Mouse (Mus musculus): ENCODE results near the gene Tekt5. TPM values are rescaled to one million over a fixed set of nuclear protein-coding genes. Genes with fewer than 3 reads are reported as not detected.

Tekt5 gene
- polyA plus RNA-seq, 1 experiment from 2014 or later: 0.35 TPM

DNA sequence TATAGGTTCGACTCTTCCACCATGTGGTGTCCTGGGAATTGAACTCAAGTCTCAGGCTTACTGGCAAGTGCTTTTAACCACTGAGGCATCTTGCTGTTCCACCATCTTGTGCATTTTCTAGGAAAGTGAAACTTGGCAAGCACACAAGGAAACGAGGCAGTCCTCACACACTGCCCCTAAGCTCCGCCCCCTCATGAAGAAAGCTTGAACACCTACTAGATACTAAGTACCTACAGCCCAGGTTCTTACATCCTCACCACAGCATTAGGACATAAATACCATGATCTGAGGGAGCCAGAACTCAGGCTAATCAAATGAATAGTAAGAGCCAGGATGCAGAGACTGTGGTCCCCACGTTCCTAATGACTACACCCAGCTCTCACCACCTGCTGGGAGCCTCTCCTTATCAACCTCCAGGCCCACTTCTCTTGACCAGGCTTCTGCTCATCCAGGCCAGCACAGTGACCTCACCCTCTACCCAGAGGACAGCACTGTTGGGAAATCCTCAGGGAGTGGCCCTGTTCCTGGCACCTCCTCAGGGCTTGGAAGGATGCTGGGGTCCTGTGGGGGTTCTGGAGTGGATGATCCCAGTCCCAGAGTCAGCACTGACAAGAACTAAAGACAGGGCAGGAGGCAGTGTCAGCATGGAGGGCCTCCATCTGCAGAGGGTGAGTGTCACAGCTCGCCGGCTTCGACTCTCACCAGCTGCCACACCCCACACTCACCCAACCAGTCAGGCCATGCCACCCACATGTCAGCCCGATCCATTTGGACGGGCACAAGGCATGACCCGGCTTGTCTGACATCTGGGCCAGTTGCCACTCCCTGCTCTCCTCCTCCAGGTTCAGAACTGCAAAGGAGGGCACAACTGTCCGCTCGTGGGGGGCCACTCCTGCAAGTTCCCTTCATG, 64.4 kb downstream of the Tekt5 start:
- H3K9me3 ChIP-seq (ENCODE audit: control insufficient read depth, low read length): no peaks in the 10 kb centered on the region
- peak; percentile 44 for ATAC-seq
- no peak overlapping the region for H3K9ac ChIP-seq (ENCODE audit: low read depth, low read length)
- 71% methylated on average over 12 of the region's 12 CpGs for WGBS
- peaks cover 13% of the 10 kb centered on the region for H3K4me1 ChIP-seq (ENCODE audit: control insufficient read depth, insufficient read depth, low read length)
- H3K27ac ChIP-seq (ENCODE audit: low read length): no peak overlapping the region
- H3K36me3 ChIP-seq (ENCODE audit: control insufficient read depth, insufficient read depth, low read length): no peaks in the 10 kb centered on the region
- no peak overlapping the region for H3K4me3 ChIP-seq (ENCODE audit: low read length)
- no peak overlapping the region for H3K4me2 ChIP-seq (ENCODE audit: low read depth, low read length)
- H3K27me3 ChIP-seq (replicated peaks; ENCODE audit: control insufficient read depth, insufficient read depth, low read length): no peaks in the 10 kb centered on the region

DNA sequence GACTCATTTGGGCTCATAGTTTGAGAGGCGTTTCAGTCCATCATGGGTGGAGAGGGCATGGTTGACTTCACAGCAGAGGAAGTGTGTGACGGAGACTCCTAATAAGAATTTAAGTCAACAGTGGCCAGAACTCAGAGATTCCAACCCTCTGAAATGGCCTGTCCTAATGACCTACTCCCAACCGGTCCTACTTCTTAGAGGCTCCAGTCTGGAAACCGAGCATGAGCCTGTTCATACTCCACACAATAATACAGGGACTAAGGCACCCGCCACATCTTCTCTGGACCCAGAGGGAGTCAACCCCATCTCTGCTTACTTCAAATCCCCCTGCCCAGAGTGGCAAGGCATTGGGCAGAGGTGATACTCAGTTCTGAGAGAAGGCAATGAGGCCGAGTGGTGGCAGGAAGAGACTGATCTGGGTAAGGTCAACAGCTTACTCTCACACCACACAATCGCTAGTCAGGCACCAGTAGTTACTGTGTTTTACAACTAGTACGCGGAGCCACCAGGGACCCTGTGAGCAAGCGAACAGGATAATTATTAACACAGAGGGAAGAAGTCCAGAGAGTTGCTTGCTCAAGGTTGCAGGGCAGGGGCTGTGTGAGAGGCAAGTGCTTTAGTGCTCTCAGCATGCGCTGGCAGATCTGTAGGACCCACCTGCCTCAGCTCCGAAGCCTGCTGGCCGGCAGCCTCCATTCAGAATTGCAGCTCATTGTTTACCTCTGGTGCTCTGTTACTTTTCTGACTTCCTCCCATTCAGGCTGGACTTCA, 67.5 kb downstream of the Tekt5 start:
- 41% methylated on average over 13 of the region's 13 CpGs for WGBS
- peak; percentile 94 for ATAC-seq
- peak overlapping the region; percentile 90 for H3K27ac ChIP-seq (ENCODE audit: low read length)
- H3K9me3 ChIP-seq (ENCODE audit: control insufficient read depth, low read length): no peaks in the 10 kb centered on the region
- H3K36me3 ChIP-seq (ENCODE audit: control insufficient read depth, insufficient read depth, low read length): no peaks in the 10 kb centered on the region
- H3K27me3 ChIP-seq (replicated peaks; ENCODE audit: control insufficient read depth, insufficient read depth, low read length): no peaks in the 10 kb centered on the region
- peak overlapping the region; percentile 21; the same call in 1 of the 2 replicates for H3K9ac ChIP-seq (ENCODE audit: low read depth, low read length)
- H3K4me1 ChIP-seq (ENCODE audit: control insufficient read depth, insufficient read depth, low read length): peaks cover 13% of the 10 kb centered on the region
- H3K4me3 ChIP-seq (ENCODE audit: low read length): no peak overlapping the region; the same call in 1 of the 2 replicates
- peak overlapping the region; percentile 30; the same call in 1 of the 2 replicates for H3K4me2 ChIP-seq (ENCODE audit: low read depth, low read length)

DNA sequence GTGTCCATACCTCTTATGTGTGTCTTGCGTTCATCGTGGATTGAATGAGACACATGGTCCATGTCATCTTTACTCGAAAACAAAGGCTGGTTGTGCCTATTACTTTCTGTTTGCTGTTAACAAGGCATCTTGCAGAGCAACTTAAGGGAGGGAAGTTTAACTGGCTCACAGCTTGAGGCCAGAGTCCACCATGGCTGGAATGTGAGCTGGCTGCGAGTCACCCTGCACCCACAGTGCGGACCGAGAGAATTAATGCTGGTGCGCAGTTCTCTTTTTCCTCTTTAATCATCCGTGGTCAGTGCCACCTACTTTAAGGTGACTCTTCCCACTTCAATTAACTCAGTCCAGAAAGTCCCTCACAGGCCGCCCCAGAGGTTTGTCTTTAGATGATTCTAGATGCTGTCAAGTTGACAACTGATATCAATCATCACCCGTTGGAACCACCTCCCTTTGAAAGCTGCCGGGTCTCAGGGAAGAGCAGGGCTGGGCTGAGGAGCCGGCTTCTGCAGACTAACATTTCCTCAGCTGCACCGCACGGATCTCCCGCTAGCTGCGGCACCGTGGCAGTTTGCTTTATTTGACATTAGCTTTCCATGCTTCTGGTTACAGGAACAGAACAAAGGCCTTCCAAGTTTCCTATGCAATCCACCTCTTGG, 75.2 kb downstream of the Tekt5 start:
- no peak overlapping the region for H3K9ac ChIP-seq (ENCODE audit: low read depth, low read length)

DNA sequence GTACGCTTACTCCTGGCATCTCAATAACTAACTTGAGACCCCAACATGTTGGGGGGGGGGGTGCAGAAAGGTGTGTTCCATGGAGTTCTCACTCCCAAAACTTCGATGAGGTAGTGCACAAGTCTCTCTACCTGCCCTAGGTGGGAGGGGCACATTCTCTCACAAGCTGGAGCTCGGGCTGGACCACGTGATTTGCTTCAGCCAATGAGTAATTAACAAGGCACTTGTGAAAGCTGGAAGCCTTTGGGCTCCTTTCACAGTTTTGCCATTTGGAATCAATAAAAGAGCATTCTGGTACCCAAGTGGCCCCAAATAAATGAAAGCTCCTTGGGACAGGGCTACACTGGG, 78.1 kb downstream of the Tekt5 start:
- Histone ChIP-seq H3K27me3 (replicated peaks; ENCODE audit: control insufficient read depth, insufficient read depth, low read length) (no peaks in the 10 kb centered on the region; the same call in 1 of the 2 replicates), H3K4me2 (ENCODE audit: low read depth, low read length) (no peak overlapping the region), H3K4me3 (ENCODE audit: low read length) (no peak overlapping the region), H3K27ac (ENCODE audit: low read length) (no peak overlapping the region), H3K9me3 (ENCODE audit: control insufficient read depth, low read length) (no peaks in the 10 kb centered on the region), H3K4me1 (ENCODE audit: control insufficient read depth, insufficient read depth, low read length) (peaks cover 21% of the 10 kb centered on the region), H3K9ac (ENCODE audit: low read depth, low read length) (no peak overlapping the region), H3K36me3 (ENCODE audit: control insufficient read depth, insufficient read depth, low read length) (no peaks in the 10 kb centered on the region)
- no peak for ATAC-seq
- WGBS: 57% methylated on average over 4 of the region's 4 CpGs

More for the DNA sequence above, 75.2 kb downstream of the Tekt5 start:
- peak; percentile 83 for ATAC-seq
- Histone ChIP-seq H3K4me2 (ENCODE audit: low read depth, low read length) (peak overlapping the region; percentile 36), H3K4me1 (ENCODE audit: control insufficient read depth, insufficient read depth, low read length) (peaks cover 11% of the 10 kb centered on the region), H3K36me3 (ENCODE audit: control insufficient read depth, insufficient read depth, low read length) (no peaks in the 10 kb centered on the region), H3K27ac (ENCODE audit: low read length) (no peak overlapping the region), H3K27me3 (replicated peaks; ENCODE audit: control insufficient read depth, insufficient read depth, low read length) (no peaks in the 10 kb centered on the region), H3K9me3 (ENCODE audit: control insufficient read depth, low read length) (no peaks in the 10 kb centered on the region), H3K4me3 (ENCODE audit: low read length) (peak overlapping the region; percentile 13; the same call in 1 of the 2 replicates)
- WGBS: 36% methylated on average over 17 of the region's 17 CpGs

DNA sequence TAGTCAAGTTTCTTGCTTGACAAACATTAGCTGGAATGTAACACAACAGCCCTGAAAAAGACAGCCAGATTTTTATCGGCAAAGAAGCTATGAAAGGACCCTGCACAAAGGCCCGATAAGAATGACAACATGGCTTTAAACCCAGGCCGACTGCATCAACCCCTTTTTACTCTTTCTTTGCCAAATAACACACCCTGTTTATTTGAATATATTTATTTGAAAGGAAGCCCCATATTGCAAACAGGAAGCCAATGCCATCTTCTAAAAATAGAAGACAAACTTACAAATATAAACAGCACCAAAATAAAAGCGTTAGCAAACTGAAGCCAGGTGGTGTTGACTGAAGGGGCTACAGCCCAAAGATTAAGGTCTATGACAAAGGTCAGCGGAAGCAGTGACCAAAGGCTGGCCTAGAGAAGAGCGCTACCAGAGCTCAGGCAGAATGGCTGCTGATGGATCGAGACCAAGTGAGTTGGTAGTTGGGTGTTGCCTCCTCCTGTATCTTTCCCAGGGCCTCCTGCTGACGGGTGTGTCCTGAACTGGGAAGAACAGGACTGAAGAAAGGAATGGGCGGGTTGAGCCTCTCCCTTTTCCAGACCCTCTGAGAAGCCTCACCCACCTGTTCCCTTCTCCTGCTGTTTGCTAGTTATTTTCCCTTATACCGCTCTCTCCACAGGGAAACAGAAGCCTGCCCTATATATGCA, 78.6 kb downstream of the Tekt5 start:
- H3K4me2 ChIP-seq (ENCODE audit: low read depth, low read length): no peak overlapping the region
- no peak overlapping the region for H3K27ac ChIP-seq (ENCODE audit: low read length)
- no peak overlapping the region for H3K4me3 ChIP-seq (ENCODE audit: low read length)
- no peaks in the 10 kb centered on the region for H3K36me3 ChIP-seq (ENCODE audit: control insufficient read depth, insufficient read depth, low read length)
- ATAC-seq: no peak
- no peaks in the 10 kb centered on the region; the same call in 1 of the 2 replicates for H3K27me3 ChIP-seq (replicated peaks; ENCODE audit: control insufficient read depth, insufficient read depth, low read length)
- H3K4me1 ChIP-seq (ENCODE audit: control insufficient read depth, insufficient read depth, low read length): peaks cover 23% of the 10 kb centered on the region
- H3K9me3 ChIP-seq (ENCODE audit: control insufficient read depth, low read length): no peaks in the 10 kb centered on the region
- no peak overlapping the region for H3K9ac ChIP-seq (ENCODE audit: low read depth, low read length)
- WGBS: 59% methylated on average over 10 of the region's 10 CpGs

DNA sequence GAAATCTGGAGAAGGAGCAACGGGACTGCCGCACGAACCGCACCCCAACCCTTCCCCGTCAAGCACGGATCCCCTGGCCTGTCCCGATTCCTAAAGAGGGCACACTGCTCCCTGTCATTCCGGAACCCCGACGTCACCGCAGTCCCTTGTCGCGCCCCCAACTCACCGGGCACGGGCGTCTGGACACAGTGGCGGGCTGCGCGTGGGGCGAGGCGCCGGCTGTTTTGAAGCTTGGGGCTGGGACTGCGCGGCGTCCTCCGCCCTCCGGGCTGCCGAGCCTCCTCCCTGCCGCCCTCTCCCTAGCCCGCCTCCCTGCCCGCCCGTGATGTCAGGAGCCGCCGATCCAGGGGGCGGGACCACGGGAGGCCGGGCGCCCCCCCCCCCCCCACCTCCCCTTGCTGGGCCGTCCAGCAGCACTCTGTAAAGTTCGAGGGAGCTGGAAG, 81.6 kb downstream of the Tekt5 start, which contains the start of gene Emp2:
TSS of gene Emp2 (minus strand) at position 323 of the 443 bp plus-strand sequence.
- H3K27me3 ChIP-seq (replicated peaks; ENCODE audit: control insufficient read depth, insufficient read depth, low read length): no peaks in the 10 kb centered on the region; the same call in 1 of the 2 replicates
- WGBS: 1% methylated on average over 30 of the region's 40 CpGs
- H3K9ac ChIP-seq (ENCODE audit: low read depth, low read length): peak within 1 kb of the TSS; percentile 77
- no peaks in the 10 kb centered on the region for H3K36me3 ChIP-seq (ENCODE audit: control insufficient read depth, insufficient read depth, low read length)
- peak; percentile 89 for ATAC-seq
- H3K4me2 ChIP-seq (ENCODE audit: low read depth, low read length): peak within 1 kb of the TSS; percentile 90
- H3K4me3 ChIP-seq (ENCODE audit: low read length): peak within 1 kb of the TSS; percentile 62
- no peaks in the 10 kb centered on the region for H3K9me3 ChIP-seq (ENCODE audit: control insufficient read depth, low read length)
- H3K4me1 ChIP-seq (ENCODE audit: control insufficient read depth, insufficient read depth, low read length): peaks cover 18% of the 10 kb centered on the region
- no peak within 1 kb of the TSS for H3K27ac ChIP-seq (ENCODE audit: low read length)

DNA sequence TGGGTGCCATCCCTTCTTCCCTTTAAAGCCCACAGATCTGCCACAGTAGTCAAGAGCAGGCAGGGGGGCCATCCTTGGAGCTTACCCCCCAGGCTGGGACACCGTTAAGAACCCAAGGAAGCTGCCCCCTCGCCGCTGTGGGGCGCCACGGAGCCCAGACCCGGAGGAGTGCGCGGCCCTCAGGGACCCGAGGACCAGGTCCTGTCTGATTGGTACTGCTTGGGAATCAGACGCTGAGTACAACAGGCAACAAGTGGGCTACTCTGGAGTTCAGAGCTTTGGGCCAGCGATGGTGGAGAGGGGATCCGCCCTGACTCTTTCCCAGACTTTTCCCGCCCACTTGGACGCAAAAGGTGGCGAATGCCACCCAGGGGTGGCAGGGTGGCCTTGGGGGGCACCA, 82.1 kb downstream of the Tekt5 start:
- no peaks in the 10 kb centered on the region; the same call in 1 of the 2 replicates for H3K27me3 ChIP-seq (replicated peaks; ENCODE audit: control insufficient read depth, insufficient read depth, low read length)
- H3K36me3 ChIP-seq (ENCODE audit: control insufficient read depth, insufficient read depth, low read length): no peaks in the 10 kb centered on the region
- 9% methylated on average over 15 of the region's 15 CpGs for WGBS
- peaks cover 18% of the 10 kb centered on the region for H3K4me1 ChIP-seq (ENCODE audit: control insufficient read depth, insufficient read depth, low read length)
- peak overlapping the region; percentile 62 for H3K4me3 ChIP-seq (ENCODE audit: low read length)
- H3K27ac ChIP-seq (ENCODE audit: low read length): no peak overlapping the region
- peak; percentile 58 for ATAC-seq
- peak overlapping the region; percentile 77 for H3K9ac ChIP-seq (ENCODE audit: low read depth, low read length)
- peak overlapping the region; percentile 90 for H3K4me2 ChIP-seq (ENCODE audit: low read depth, low read length)
- H3K9me3 ChIP-seq (ENCODE audit: control insufficient read depth, low read length): no peaks in the 10 kb centered on the region

DNA sequence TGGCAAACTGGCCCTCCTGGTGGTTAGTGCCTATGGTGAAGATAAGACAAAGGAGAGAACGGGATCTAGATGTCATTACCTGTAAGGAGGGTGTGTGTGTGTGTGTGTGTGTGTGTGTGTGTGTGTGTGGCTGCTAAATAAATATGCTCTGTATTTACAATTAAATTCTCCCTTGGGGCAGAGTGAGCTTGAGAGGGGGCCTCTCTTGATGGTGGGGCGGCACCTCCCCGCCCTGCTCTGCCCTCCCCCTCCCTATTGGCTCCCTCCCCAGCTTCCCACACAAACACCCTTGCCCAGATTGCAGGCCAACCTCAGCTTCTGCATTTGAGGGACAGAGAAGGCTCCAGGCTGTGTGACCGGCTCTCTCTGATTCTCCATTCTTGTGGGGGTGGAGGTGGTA, 83.3 kb downstream of the Tekt5 start:
- H3K27me3 ChIP-seq (replicated peaks; ENCODE audit: control insufficient read depth, insufficient read depth, low read length): no peaks in the 10 kb centered on the region; the same call in 1 of the 2 replicates
- H3K27ac ChIP-seq (ENCODE audit: low read length): no peak overlapping the region
- H3K4me3 ChIP-seq (ENCODE audit: low read length): no peak overlapping the region
- WGBS: 51% methylated on average over 4 of the region's 4 CpGs
- no peaks in the 10 kb centered on the region for H3K9me3 ChIP-seq (ENCODE audit: control insufficient read depth, low read length)
- H3K9ac ChIP-seq (ENCODE audit: low read depth, low read length): no peak overlapping the region
- H3K4me2 ChIP-seq (ENCODE audit: low read depth, low read length): no peak overlapping the region
- ATAC-seq: no peak
- H3K36me3 ChIP-seq (ENCODE audit: control insufficient read depth, insufficient read depth, low read length): no peaks in the 10 kb centered on the region
- peaks cover 16% of the 10 kb centered on the region for H3K4me1 ChIP-seq (ENCODE audit: control insufficient read depth, insufficient read depth, low read length)
